ENCODE assay signal across 8 mouse cellular contexts in the genomic region with DNA sequence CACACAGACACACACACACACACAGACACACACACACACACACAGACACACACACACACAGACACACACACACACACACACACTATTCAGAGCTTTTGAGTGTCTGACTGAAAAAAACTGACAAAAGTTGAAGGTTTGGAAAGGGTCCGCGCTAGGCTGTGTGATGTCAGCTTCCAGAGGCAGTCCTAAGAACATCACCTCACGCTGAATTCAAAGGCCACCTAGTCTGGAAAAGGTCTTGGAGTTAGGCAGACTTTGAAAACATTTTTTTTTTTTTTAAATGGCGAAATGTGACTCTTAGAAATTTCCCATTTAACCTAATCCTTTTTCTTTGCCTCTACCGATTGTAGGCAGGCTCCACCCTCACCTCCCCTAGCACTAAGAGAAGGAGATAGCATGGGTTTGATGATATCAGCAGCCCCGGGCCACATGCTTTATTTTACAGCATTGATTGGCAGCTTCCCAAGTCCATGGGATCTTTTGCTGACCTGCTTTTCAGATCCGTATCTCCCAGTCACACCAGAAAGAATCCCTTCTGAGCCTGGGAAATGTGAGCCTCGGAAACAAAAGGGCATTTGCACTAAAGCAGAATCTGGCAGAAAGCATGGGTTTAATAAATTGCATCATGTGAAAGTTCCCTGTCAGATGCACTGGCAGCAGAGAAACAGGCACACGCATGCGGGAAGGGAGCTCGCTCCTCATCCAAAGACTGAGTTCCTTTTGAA.
DNase-seq lines count a peak whose midpoint lies in the region; ATAC-seq and TF ChIP-seq lines count a peak whose summit lies in the region.

No protein-coding gene starts in this region.

- TF ChIP-seq CTCF in forebrain, postnatal 0 days (IDR thresholded peaks at IDR 0.05; ENCODE audit: low read depth) = no peak
- TF ChIP-seq CTCF in intestine, postnatal 0 days (IDR thresholded peaks at IDR 0.05; ENCODE audit: low read depth) = no peak
- TF ChIP-seq CTCF in midbrain, postnatal 0 days (IDR thresholded peaks at IDR 0.05) = no peak

- peak overlapping the region; percentile 85 for H3K27ac ChIP-seq in forebrain, postnatal 0 days (ENCODE audit: low read depth, low read length)
- H3K27ac ChIP-seq in intestine, postnatal 0 days (ENCODE audit: low read depth, low read length) = no peak overlapping the region
- peak overlapping the region; percentile 89 for H3K27ac ChIP-seq in limb, embryonic 12.5 days
- peak overlapping the region; percentile 86 for H3K27ac ChIP-seq in midbrain, postnatal 0 days (ENCODE audit: low read depth, low read length)

- peak; percentile 20 to 32 for DNase-seq in adrenal gland, adult 18-20 months (ENCODE audit: low spot score in 2 of 2)
- no peak for DNase-seq in adrenal gland, postnatal 4 days (ENCODE audit: low spot score in 2 of 2)
- DNase-seq in cerebellum, adult 18-20 months = peak; percentile 65 to 71
- peak; percentile 75 for DNase-seq in forebrain, postnatal 0 days
- peak; percentile 58 for DNase-seq in midbrain, postnatal 0 days (ENCODE audit: low spot score)

- H3K4me3 ChIP-seq in forebrain, postnatal 0 days (ENCODE audit: low read depth, low read length) = peak overlapping the region; percentile 26
- H3K4me3 ChIP-seq in intestine, postnatal 0 days (ENCODE audit: low read depth, low read length) = no peak overlapping the region
- no peak overlapping the region for H3K4me3 ChIP-seq in limb, embryonic 12.5 days (replicated peaks)
- peak overlapping the region; percentile 19 for H3K4me3 ChIP-seq in midbrain, postnatal 0 days (ENCODE audit: low read depth, low read length)

- peak overlapping the region; percentile 48 for H3K9ac ChIP-seq in forebrain, postnatal 0 days
- no peak overlapping the region for H3K9ac ChIP-seq in intestine, postnatal 0 days (ENCODE audit: low read depth, low read length)
- H3K9ac ChIP-seq in limb, embryonic 12.5 days (replicated peaks) = no peak overlapping the region
- peak overlapping the region; percentile 51 for H3K9ac ChIP-seq in midbrain, postnatal 0 days (replicated peaks; ENCODE audit: low read length, poor library complexity, severe bottlenecking)

- no peaks in the 10 kb centered on the region for H3K27me3 ChIP-seq in forebrain, postnatal 0 days (ENCODE audit: insufficient read depth, low read length)
- H3K27me3 ChIP-seq in intestine, postnatal 0 days (replicated peaks; ENCODE audit: control insufficient read depth, insufficient read depth, low read length) = no peaks in the 10 kb centered on the region
- H3K27me3 ChIP-seq in limb, embryonic 12.5 days = no peaks in the 10 kb centered on the region
- H3K27me3 ChIP-seq in midbrain, postnatal 0 days (ENCODE audit: insufficient read depth, low read length) = no peaks in the 10 kb centered on the region

- H3K36me3 ChIP-seq in forebrain, postnatal 0 days (ENCODE audit: insufficient read depth) = no peaks in the 10 kb centered on the region
- no peaks in the 10 kb centered on the region for H3K36me3 ChIP-seq in intestine, postnatal 0 days (ENCODE audit: control insufficient read depth, insufficient read depth)
- no peaks in the 10 kb centered on the region for H3K36me3 ChIP-seq in limb, embryonic 12.5 days
- no peaks in the 10 kb centered on the region for H3K36me3 ChIP-seq in midbrain, postnatal 0 days (ENCODE audit: insufficient read depth, low read length)

- 0 out of 2 replicates have a peak, but pooled peaks have one; percentile 13 for ATAC-seq in forebrain, postnatal 0 days
- ATAC-seq in intestine, postnatal 0 days = no peak
- no peak for ATAC-seq in limb, embryonic 12.5 days (ENCODE audit: insufficient number of reproducible peaks, insufficient read depth, low FRiP score, low TSS enrichment, low read depth)
- no peak for ATAC-seq in midbrain, postnatal 0 days (ENCODE audit: low FRiP score)
- ATAC-seq in erythroid progenitor cell, adult 5-6 weeks (replicated peaks; ENCODE audit: low FRiP score, poor library complexity, severe bottlenecking) = no peak

- peak overlapping the region; percentile 57 for H3K4me2 ChIP-seq in forebrain, postnatal 0 days (ENCODE audit: low read depth)
- H3K4me2 ChIP-seq in intestine, postnatal 0 days (replicated peaks; ENCODE audit: low read depth) = peak overlapping the region; percentile 66
- H3K4me2 ChIP-seq in limb, embryonic 12.5 days = peak overlapping the region; percentile 60
- peak overlapping the region; percentile 56 for H3K4me2 ChIP-seq in midbrain, postnatal 0 days (ENCODE audit: low read depth, low read length, poor library complexity, severe bottlenecking)

- H3K4me1 ChIP-seq in forebrain, postnatal 0 days (ENCODE audit: insufficient read depth) = peaks cover 17% of the 10 kb centered on the region; the same call in 1 of the 2 replicates
- H3K4me1 ChIP-seq in intestine, postnatal 0 days (replicated peaks; ENCODE audit: control insufficient read depth, insufficient read depth, low read length) = peaks cover 8% of the 10 kb centered on the region; the same call in 1 of the 2 replicates
- H3K4me1 ChIP-seq in limb, embryonic 12.5 days (replicated peaks) = peaks cover 38% of the 10 kb centered on the region
- peaks cover 8% of the 10 kb centered on the region; the same call in 1 of the 2 replicates for H3K4me1 ChIP-seq in midbrain, postnatal 0 days (ENCODE audit: insufficient read depth, low read length)

- H3K9me3 ChIP-seq in forebrain, postnatal 0 days (ENCODE audit: low read length) = no peaks in the 10 kb centered on the region
- H3K9me3 ChIP-seq in intestine, postnatal 0 days (ENCODE audit: control insufficient read depth) = no peaks in the 10 kb centered on the region
- H3K9me3 ChIP-seq in limb, embryonic 12.5 days = no peaks in the 10 kb centered on the region
- no peaks in the 10 kb centered on the region for H3K9me3 ChIP-seq in midbrain, postnatal 0 days (ENCODE audit: low read length)

- WGBS in forebrain, postnatal 0 days = 4% methylated on average over 11 of the region's 11 CpGs
- 22% methylated on average over 11 of the region's 11 CpGs for WGBS in intestine, postnatal 0 days
- 29% methylated on average over 11 of the region's 11 CpGs for WGBS in limb, embryonic 12.5 days
- 3% methylated on average over 11 of the region's 11 CpGs for WGBS in midbrain, postnatal 0 days

Comparison
In these comparisons a context has a peak if more than half of its experiments do, and no peak if none do; other contexts are left out.
1. DNase-seq: peak in adrenal gland, adult 18-20 months (2 of 2), cerebellum, adult 18-20 months (2 of 2), forebrain, postnatal 0 days (single experiment) and midbrain, postnatal 0 days (single experiment); none in adrenal gland, postnatal 4 days (0 of 2).
2. H3K4me3 ChIP-seq: peak in forebrain, postnatal 0 days (single experiment) and midbrain, postnatal 0 days (single experiment); none in intestine, postnatal 0 days (single experiment) and limb, embryonic 12.5 days (single experiment).
3. H3K9ac ChIP-seq: peak in forebrain, postnatal 0 days (single experiment) and midbrain, postnatal 0 days (single experiment); none in intestine, postnatal 0 days (single experiment) and limb, embryonic 12.5 days (single experiment).
4. Peak in every context shown above with its lines, with median percentiles within 50 percentile points of each other: H3K4me2 ChIP-seq.